Mouse (Mus musculus): ENCODE measurements at regions not wholly inside any gene's neighbourhood (a gene's known extent, or its start where the extent isn't known, plus 50 kb on each side); places are given as distances from the start of the nearest gene placed in this dataset.

DNA sequence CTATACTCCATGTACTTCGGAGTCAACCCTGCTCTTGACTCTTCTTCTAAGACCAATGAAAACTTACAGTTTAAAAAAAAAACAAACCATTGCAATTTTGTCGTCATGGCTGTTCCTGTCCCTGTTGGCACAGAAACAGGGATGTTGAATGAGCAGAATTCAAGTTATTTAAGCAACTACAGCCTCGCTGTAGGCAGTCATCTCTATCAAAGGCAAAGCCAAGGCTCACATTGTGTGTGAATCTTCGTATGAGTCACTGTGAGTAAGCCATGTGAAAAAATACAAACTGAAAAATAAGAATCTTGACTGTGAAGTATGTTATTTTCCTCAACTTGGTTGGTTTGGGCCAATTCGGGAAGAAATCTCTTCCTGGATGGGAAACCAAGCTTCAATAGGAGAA, 81.9 kb upstream of the Vldlr start:
- Histone ChIP-seq H3K36me3 (ENCODE audit: control insufficient read depth, insufficient read depth) (no peaks in the 10 kb centered on the region), H3K9ac (ENCODE audit: low read depth, low read length) (no peak overlapping the region), H3K4me1 (replicated peaks; ENCODE audit: control insufficient read depth, insufficient read depth, low read length) (no peaks in the 10 kb centered on the region), H3K27ac (ENCODE audit: low read depth, low read length) (no peak overlapping the region), H3K9me3 (ENCODE audit: control insufficient read depth) (no peaks in the 10 kb centered on the region), H3K4me3 (ENCODE audit: low read depth, low read length) (no peak overlapping the region), H3K27me3 (replicated peaks; ENCODE audit: control insufficient read depth, insufficient read depth, low read length) (no peaks in the 10 kb centered on the region), H3K4me2 (replicated peaks; ENCODE audit: low read depth) (no peak overlapping the region)
- TF ChIP-seq CTCF (IDR thresholded peaks at IDR 0.05; ENCODE audit: low read depth), result no peak
- no peak for ATAC-seq
- WGBS, result 81% methylated on average over 5 of the region's 5 CpGs

GRCm38 (mm10) chr19:27140892-27141291, 75.4 kb upstream of the Vldlr start:
- ATAC-seq, result no peak

DNA sequence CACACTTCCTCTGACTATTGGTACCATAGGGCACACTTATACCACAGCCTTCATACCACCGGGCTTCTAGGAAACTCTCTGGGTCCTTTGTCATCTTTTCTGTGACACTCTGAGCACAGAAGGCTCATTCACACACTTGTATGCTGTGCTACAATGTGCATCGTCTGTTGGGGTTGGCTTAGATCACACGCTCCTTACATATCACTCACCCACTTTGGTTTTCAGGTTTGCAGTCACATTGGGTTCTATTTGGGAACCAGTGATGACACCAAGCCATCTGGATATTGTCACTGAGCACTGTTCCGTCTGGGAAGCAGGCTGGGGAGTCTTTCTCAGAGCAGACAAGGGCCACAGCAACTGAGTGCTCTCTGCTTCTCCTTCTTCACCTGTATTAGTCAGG, 74.1 kb upstream of the Vldlr start:
- Histone ChIP-seq H3K9ac (ENCODE audit: low read depth, low read length) (no peak overlapping the region), H3K4me2 (replicated peaks; ENCODE audit: low read depth) (no peak overlapping the region), H3K36me3 (ENCODE audit: control insufficient read depth, insufficient read depth) (no peaks in the 10 kb centered on the region), H3K27me3 (replicated peaks; ENCODE audit: control insufficient read depth, insufficient read depth, low read length) (no peaks in the 10 kb centered on the region), H3K9me3 (ENCODE audit: control insufficient read depth) (no peaks in the 10 kb centered on the region), H3K27ac (ENCODE audit: low read depth, low read length) (no peak overlapping the region), H3K4me3 (ENCODE audit: low read depth, low read length) (no peak overlapping the region), H3K4me1 (replicated peaks; ENCODE audit: control insufficient read depth, insufficient read depth, low read length) (no peaks in the 10 kb centered on the region)
- ATAC-seq, result no peak
- no peak for TF ChIP-seq CTCF (IDR thresholded peaks at IDR 0.05; ENCODE audit: low read depth)
- 84% methylated on average over 4 of the region's 4 CpGs for WGBS

More at GRCm38 (mm10) chr19:27140892-27141291, 75.4 kb upstream of the Vldlr start:
- Histone ChIP-seq H3K9ac (ENCODE audit: low read depth, low read length) (no peak overlapping the region), H3K27me3 (replicated peaks; ENCODE audit: control insufficient read depth, insufficient read depth, low read length) (no peaks in the 10 kb centered on the region), H3K4me3 (ENCODE audit: low read depth, low read length) (no peak overlapping the region), H3K27ac (ENCODE audit: low read depth, low read length) (no peak overlapping the region), H3K36me3 (ENCODE audit: control insufficient read depth, insufficient read depth) (no peaks in the 10 kb centered on the region), H3K4me2 (replicated peaks; ENCODE audit: low read depth) (no peak overlapping the region), H3K4me1 (replicated peaks; ENCODE audit: control insufficient read depth, insufficient read depth, low read length) (no peaks in the 10 kb centered on the region), H3K9me3 (ENCODE audit: control insufficient read depth) (no peaks in the 10 kb centered on the region)
- no peak for TF ChIP-seq CTCF (IDR thresholded peaks at IDR 0.05; ENCODE audit: low read depth)
- 78% methylated on average over 3 of the region's 3 CpGs for WGBS

GRCm38 (mm10) chr19:27147404-27147803, 68.9 kb upstream of the Vldlr start:
- Histone ChIP-seq H3K4me2 (replicated peaks; ENCODE audit: low read depth) (no peak overlapping the region), H3K9me3 (ENCODE audit: control insufficient read depth) (no peaks in the 10 kb centered on the region), H3K9ac (ENCODE audit: low read depth, low read length) (no peak overlapping the region), H3K27me3 (replicated peaks; ENCODE audit: control insufficient read depth, insufficient read depth, low read length) (no peaks in the 10 kb centered on the region), H3K27ac (ENCODE audit: low read depth, low read length) (no peak overlapping the region), H3K36me3 (ENCODE audit: control insufficient read depth, insufficient read depth) (no peaks in the 10 kb centered on the region), H3K4me3 (ENCODE audit: low read depth, low read length) (no peak overlapping the region), H3K4me1 (replicated peaks; ENCODE audit: control insufficient read depth, insufficient read depth, low read length) (no peaks in the 10 kb centered on the region)
- ATAC-seq, result no peak
- WGBS, result 72% methylated on average over 12 of the region's 12 CpGs
- no peak for TF ChIP-seq CTCF (IDR thresholded peaks at IDR 0.05; ENCODE audit: low read depth)

GRCm38 (mm10) chr19:27148330-27148729, 68.0 kb upstream of the Vldlr start:
- Histone ChIP-seq H3K27me3 (replicated peaks; ENCODE audit: control insufficient read depth, insufficient read depth, low read length) (no peaks in the 10 kb centered on the region), H3K9ac (ENCODE audit: low read depth, low read length) (no peak overlapping the region), H3K27ac (ENCODE audit: low read depth, low read length) (no peak overlapping the region), H3K4me3 (ENCODE audit: low read depth, low read length) (no peak overlapping the region), H3K9me3 (ENCODE audit: control insufficient read depth) (no peaks in the 10 kb centered on the region), H3K36me3 (ENCODE audit: control insufficient read depth, insufficient read depth) (no peaks in the 10 kb centered on the region), H3K4me2 (replicated peaks; ENCODE audit: low read depth) (no peak overlapping the region), H3K4me1 (replicated peaks; ENCODE audit: control insufficient read depth, insufficient read depth, low read length) (no peaks in the 10 kb centered on the region)
- ATAC-seq, result no peak
- 50% methylated on average over 5 of the region's 5 CpGs for WGBS
- TF ChIP-seq CTCF (IDR thresholded peaks at IDR 0.05; ENCODE audit: low read depth), result no peak

DNA sequence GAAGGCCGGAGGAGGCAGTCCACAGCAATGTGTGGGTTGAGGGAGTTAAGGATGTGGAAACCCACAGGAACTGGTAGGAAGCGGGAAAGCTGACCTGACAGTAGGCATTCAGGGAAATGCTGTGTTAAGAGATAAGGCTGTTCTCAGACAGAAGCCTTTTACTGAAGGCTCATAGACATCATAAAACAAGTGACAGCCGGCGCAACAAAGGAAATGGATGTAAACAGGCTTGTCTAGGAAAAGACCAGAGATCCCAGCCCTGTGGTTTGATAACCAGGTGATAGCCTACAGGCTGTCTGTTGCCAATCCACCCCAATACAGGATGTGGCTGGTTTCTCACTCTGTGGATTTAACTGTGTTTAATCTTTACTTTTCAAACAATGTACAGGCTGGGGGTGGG, 66.7 kb upstream of the Vldlr start:
- 43% methylated on average over 4 of the region's 4 CpGs for WGBS
- H3K27me3 ChIP-seq (replicated peaks; ENCODE audit: control insufficient read depth, insufficient read depth, low read length), result no peaks in the 10 kb centered on the region
- ATAC-seq, result peak; percentile 53; the same call in 1 of the 2 replicates

DNA sequence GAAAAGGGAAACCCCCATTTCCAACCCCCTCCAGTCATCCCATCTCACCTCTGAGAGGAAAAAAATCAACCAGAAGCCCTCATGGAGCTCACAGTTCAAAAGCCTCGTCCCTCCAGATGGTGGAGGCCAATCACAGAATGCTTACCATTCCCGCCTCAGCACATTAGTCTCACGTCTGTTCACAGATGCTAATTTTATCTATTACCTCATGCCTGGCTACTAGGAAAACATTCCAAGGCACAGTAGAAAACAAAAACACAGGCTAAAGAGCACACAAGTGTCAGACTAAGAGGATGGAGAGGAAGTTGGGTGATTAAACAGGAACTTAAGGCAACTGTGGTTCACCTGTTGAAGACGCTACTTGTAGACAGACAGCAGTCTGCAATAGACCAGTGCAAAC, 54.4 kb upstream of the Vldlr start:
- TF ChIP-seq CTCF (IDR thresholded peaks at IDR 0.05; ENCODE audit: low read depth), result no peak
- Histone ChIP-seq H3K4me1 (replicated peaks; ENCODE audit: control insufficient read depth, insufficient read depth, low read length) (no peaks in the 10 kb centered on the region), H3K9me3 (ENCODE audit: control insufficient read depth) (no peaks in the 10 kb centered on the region), H3K4me2 (replicated peaks; ENCODE audit: low read depth) (no peak overlapping the region), H3K9ac (ENCODE audit: low read depth, low read length) (no peak overlapping the region), H3K27ac (ENCODE audit: low read depth, low read length) (no peak overlapping the region), H3K4me3 (ENCODE audit: low read depth, low read length) (no peak overlapping the region), H3K36me3 (ENCODE audit: control insufficient read depth, insufficient read depth) (no peaks in the 10 kb centered on the region), H3K27me3 (replicated peaks; ENCODE audit: control insufficient read depth, insufficient read depth, low read length) (no peaks in the 10 kb centered on the region)
- ATAC-seq, result no peak
- 55% methylated on average over 4 of the region's 4 CpGs for WGBS

More for the DNA sequence above, 66.7 kb upstream of the Vldlr start:
- Histone ChIP-seq H3K4me1 (replicated peaks; ENCODE audit: control insufficient read depth, insufficient read depth, low read length) (no peaks in the 10 kb centered on the region), H3K4me2 (replicated peaks; ENCODE audit: low read depth) (no peak overlapping the region), H3K36me3 (ENCODE audit: control insufficient read depth, insufficient read depth) (no peaks in the 10 kb centered on the region), H3K9me3 (ENCODE audit: control insufficient read depth) (no peaks in the 10 kb centered on the region), H3K27ac (ENCODE audit: low read depth, low read length) (no peak overlapping the region), H3K4me3 (ENCODE audit: low read depth, low read length) (no peak overlapping the region), H3K9ac (ENCODE audit: low read depth, low read length) (no peak overlapping the region)
- TF ChIP-seq CTCF (IDR thresholded peaks at IDR 0.05; ENCODE audit: low read depth), result no peak

Measured in intestine, postnatal 0 days (tissue).